13 mouse cellular contexts compared by ENCODE assay signal in genomic region chr17:79068581-79068980, GRCm38 (mm10). TPM values are rescaled to one million over a fixed set of nuclear protein-coding genes. Genes with fewer than 3 reads are reported as not detected.
A peak's percentile ranks its signal among the peaks of the same experiment; 100 is the strongest.
DNase-seq lines count a peak whose midpoint lies in the region; ATAC-seq and TF ChIP-seq lines count a peak whose summit lies in the region.
"Had no signal": no experiment of that assay in that cellular context is flagged by ENCODE, and none has a peak within 500 bp of the region (broad histone marks: within the 10 kb centered on the region; RNA-seq: fewer than 3 reads in every experiment).

No protein-coding gene starts in this region.

- H3K36me3 ChIP-seq in embryonic facial prominence, embryonic 10.5 days (replicated peaks): no peaks in the 10 kb centered on the region
- no peaks in the 10 kb centered on the region for H3K36me3 ChIP-seq in intestine, embryonic 15.5 days
- no peaks in the 10 kb centered on the region for H3K36me3 ChIP-seq in thymus, adult 2 months (ENCODE audit: control insufficient read depth, insufficient read depth, low read length)
- no peaks in the 10 kb centered on the region for H3K36me3 ChIP-seq in midbrain, embryonic 16.5 days (ENCODE audit: control insufficient read depth, insufficient read depth, low read length)
- H3K36me3 ChIP-seq: heart, embryonic 15.5 days had no signal

- H3K4me2 ChIP-seq in intestine, embryonic 15.5 days (replicated peaks): no peak overlapping the region
- no peak overlapping the region for H3K4me2 ChIP-seq in midbrain, embryonic 16.5 days (ENCODE audit: low read length)
- H3K4me2 ChIP-seq: heart, embryonic 15.5 days had no signal

- intact Hi-C loops in gastrocnemius, adult 2 months (cut with DNase I): no loop called here
- intact Hi-C loops in gastrocnemius, postnatal 14 days (cut with DNase I; ENCODE audit: low total_unique reads): no loop called here

- H3K4me1 ChIP-seq in embryonic facial prominence, embryonic 10.5 days: peaks cover 12% of the 10 kb centered on the region
- no peaks in the 10 kb centered on the region for H3K4me1 ChIP-seq in intestine, embryonic 15.5 days (replicated peaks)
- H3K4me1 ChIP-seq in thymus, adult 2 months (replicated peaks; ENCODE audit: control insufficient read depth, insufficient read depth, low read length): no peaks in the 10 kb centered on the region
- H3K4me1 ChIP-seq in midbrain, embryonic 16.5 days (ENCODE audit: control insufficient read depth, insufficient read depth, low read length): no peaks in the 10 kb centered on the region

- no peak for DNase-seq in gastrocnemius, adult 2 months
- DNase-seq in gastrocnemius, postnatal 14 days: no peak
- DNase-seq in embryonic facial prominence, embryonic 10.5 days (ENCODE audit: low spot score): no peak
- peak; percentile 55 for DNase-seq in mesoderm, embryonic 11.5 days (ENCODE audit: low read depth, low spot score)
- no peak for DNase-seq in thymus, adult 2 months
- no peak for DNase-seq in lung, postnatal 36 days
- DNase-seq: cerebellum, adult 9-11 months; kidney, postnatal 25 days; midbrain, embryonic 14.5 days; right cerebral cortex, adult 18-20 months had no signal

- no peak for TF ChIP-seq POLR2A in thymus, adult 2 months (IDR thresholded peaks at IDR 0.05; ENCODE audit: control insufficient read depth, extremely low read depth, insufficient read depth, low read length, poor library complexity)

- 69% methylated on average over 7 of the region's 7 CpGs for WGBS in embryonic facial prominence, embryonic 10.5 days
- WGBS in intestine, embryonic 15.5 days: 39% methylated on average over 7 of the region's 7 CpGs
- WGBS in thymus, adult 2 months: 95% methylated on average over 7 of the region's 7 CpGs
- 70% methylated on average over 7 of the region's 7 CpGs for WGBS in midbrain, embryonic 16.5 days

- no peak for ATAC-seq in intestine, embryonic 15.5 days
- ATAC-seq in midbrain, embryonic 16.5 days: no peak

- no peaks in the 10 kb centered on the region for H3K27me3 ChIP-seq in embryonic facial prominence, embryonic 10.5 days (replicated peaks; ENCODE audit: low read depth, poor library complexity, severe bottlenecking)
- H3K27me3 ChIP-seq in intestine, embryonic 15.5 days (replicated peaks): no peaks in the 10 kb centered on the region
- H3K27me3 ChIP-seq in thymus, adult 2 months (ENCODE audit: control insufficient read depth, insufficient read depth, low read length): no peaks in the 10 kb centered on the region
- H3K27me3 ChIP-seq in midbrain, embryonic 16.5 days (ENCODE audit: control insufficient read depth, insufficient read depth, low read depth, low read length): no peaks in the 10 kb centered on the region
- H3K27me3 ChIP-seq: heart, embryonic 15.5 days had no signal

- H3K4me3 ChIP-seq in gastrocnemius, adult 2 months: peak overlapping the region; percentile 40
- no peak overlapping the region for H3K4me3 ChIP-seq in embryonic facial prominence, embryonic 10.5 days
- no peak overlapping the region for H3K4me3 ChIP-seq in intestine, embryonic 15.5 days (replicated peaks)
- H3K4me3 ChIP-seq in thymus, adult 2 months (ENCODE audit: control insufficient read depth, insufficient read depth, low read length): no peak overlapping the region
- no peak overlapping the region for H3K4me3 ChIP-seq in midbrain, embryonic 16.5 days (ENCODE audit: low read depth, low read length)
- H3K4me3 ChIP-seq: heart, embryonic 15.5 days had no signal

- H3K9ac ChIP-seq in intestine, embryonic 15.5 days: no peak overlapping the region
- no peak overlapping the region for H3K9ac ChIP-seq in midbrain, embryonic 16.5 days (ENCODE audit: low read depth, low read length)
- H3K9ac ChIP-seq: heart, embryonic 15.5 days had no signal

- H3K27ac ChIP-seq in gastrocnemius, adult 2 months: peak overlapping the region; percentile 53
- peak overlapping the region; percentile 70 for H3K27ac ChIP-seq in embryonic facial prominence, embryonic 10.5 days (replicated peaks)
- peak overlapping the region; percentile 44; the same call in 1 of the 2 replicates for H3K27ac ChIP-seq in intestine, embryonic 15.5 days
- H3K27ac ChIP-seq in thymus, adult 2 months (ENCODE audit: control insufficient read depth, insufficient read depth, low read length): no peak overlapping the region
- no peak overlapping the region for H3K27ac ChIP-seq in midbrain, embryonic 16.5 days (ENCODE audit: low read length)
- H3K27ac ChIP-seq: heart, embryonic 15.5 days had no signal

- H3K9me3 ChIP-seq in embryonic facial prominence, embryonic 10.5 days: no peaks in the 10 kb centered on the region
- no peaks in the 10 kb centered on the region for H3K9me3 ChIP-seq in intestine, embryonic 15.5 days
- H3K9me3 ChIP-seq in midbrain, embryonic 16.5 days (replicated peaks; ENCODE audit: control insufficient read depth, low read length, poor library complexity, severe bottlenecking): no peaks in the 10 kb centered on the region
- H3K9me3 ChIP-seq: heart, embryonic 15.5 days had no signal

- TF ChIP-seq CTCF in gastrocnemius, adult 2 months (IDR thresholded peaks at IDR 0.05): no peak
- no peak for TF ChIP-seq CTCF in thymus, adult 2 months (IDR thresholded peaks at IDR 0.05; ENCODE audit: borderline replicate concordance, control insufficient read depth, extremely low read depth, insufficient read depth, low read length, poor library complexity)

RNA-seq across cellular contexts. Expression of gene Qpct, which starts 16.9 kb away (rescaled TPM):
- 1 to 10 TPM; 2.4 to 3.8 TPM for total RNA-seq in gastrocnemius, adult 2 months (2021)
- 1 to 10 TPM; 8.3 to 8.4 TPM for total RNA-seq in gastrocnemius, postnatal 14 days (2021)
- 2.9 and 3.6 TPM in 2 replicates for polyA plus RNA-seq in embryonic facial prominence, embryonic 10.5 days (2016; fragmentation: Nextera tagmentation; extraction: Ambion mirVana)
- 10.6 and 12.4 TPM in 2 replicates for polyA plus RNA-seq in intestine, embryonic 15.5 days (2015; fragmentation: Nextera tagmentation; extraction: Ambion mirVana)
- 2.3 and 2.7 TPM in 2 replicates for polyA plus RNA-seq in thymus, adult 2 months (2012; rRNA removed)
- polyA plus RNA-seq in midbrain, embryonic 16.5 days (2015; fragmentation: Nextera tagmentation; extraction: Ambion mirVana): 27.3 and 28.8 TPM in 2 replicates

RNA-seq across cellular contexts. Expression of gene Prkd3, which starts 48.0 kb away (rescaled TPM):
- total RNA-seq in gastrocnemius, adult 2 months (2021): 1 to 10 TPM; 8.6 to 9.7 TPM
- 10 to 100 TPM; 11.7 to 13.3 TPM for total RNA-seq in gastrocnemius, postnatal 14 days (2021)
- 52.4 and 54.3 TPM in 2 replicates for polyA plus RNA-seq in embryonic facial prominence, embryonic 10.5 days (2016; fragmentation: Nextera tagmentation; extraction: Ambion mirVana)
- 26.2 and 30.9 TPM in 2 replicates for polyA plus RNA-seq in intestine, embryonic 15.5 days (2015; fragmentation: Nextera tagmentation; extraction: Ambion mirVana)
- polyA plus RNA-seq in thymus, adult 2 months (2012; rRNA removed): 16.8 TPM in 2 replicates
- 9.8 and 10.3 TPM in 2 replicates for polyA plus RNA-seq in midbrain, embryonic 16.5 days (2015; fragmentation: Nextera tagmentation; extraction: Ambion mirVana)

Comparison
In these comparisons a context has a peak if more than half of its experiments do, and no peak if none do; other contexts are left out.
1. H3K27ac ChIP-seq: peak in gastrocnemius, adult 2 months (single experiment), embryonic facial prominence, embryonic 10.5 days (single experiment) and intestine, embryonic 15.5 days (single experiment); none in thymus, adult 2 months (single experiment) and midbrain, embryonic 16.5 days (single experiment).